Mouse (Mus musculus) forebrain, embryonic 12.5 days (tissue): Measurements from ENCODE around the gene Gatm. TPM values are rescaled to one million over a fixed set of nuclear protein-coding genes. Genes with fewer than 3 reads are reported as not detected.

Source experiments
- ATAC-seq: fragments of 200-750 bp; cut with Nextera tagmentation; 2 replicates; pipeline ENCODE4 v1.8.0; 2017; ENCODE audit warnings: moderate TSS enrichment; ENCODE audit not compliant: low FRiP score
- H3K27ac ChIP-seq: fragments of 300-500 bp; sonication (generic); 2 replicates; pipeline ENCODE4 v1.5.1; 2016; ENCODE audit warnings: mild to moderate bottlenecking
- H3K27me3 ChIP-seq: fragments of 300-500 bp; sonication (generic); 2 replicates; pipeline ENCODE4 v1.6.1; 2016; ENCODE audit warnings: mild to moderate bottlenecking
- H3K36me3 ChIP-seq: fragments of 300-500 bp; sonication (generic); replicated peaks from 2 replicates; pipeline ENCODE4 v1.6.1; 2016; ENCODE audit warnings: mild to moderate bottlenecking
- H3K4me1 ChIP-seq: fragments of 300-500 bp; sonication (generic); 2 replicates; pipeline ENCODE4 v1.6.1; 2016
- H3K4me2 ChIP-seq: fragments of 300-500 bp; sonication (generic); 2 replicates; pipeline ENCODE4 v1.6.1; 2016; ENCODE audit warnings: mild to moderate bottlenecking, moderate library complexity
- H3K4me3 ChIP-seq: fragments of 300-500 bp; sonication (generic); replicated peaks from 2 replicates; pipeline ENCODE4 v1.5.1; 2016; ENCODE audit warnings: mild to moderate bottlenecking
- H3K9ac ChIP-seq: fragments of 300-500 bp; sonication (generic); 2 replicates; pipeline ENCODE4 v1.6.1; 2016; ENCODE audit warnings: mild to moderate bottlenecking
- H3K9me3 ChIP-seq: fragments of 300-500 bp; sonication (generic); 2 replicates; pipeline ENCODE4 v1.6.1; 2016
- WGBS: fragments of 180-500 bp; shearing (Covaris S2); methylation state at CpG from one replicate; pipeline ENCODE4 v1.1.7; 2016; 5-methylcytosine and 5-hydroxymethylcytosine counted together
- polyA plus RNA-seq: library from polyadenylated mRNA; unstranded; fragments of >200 nt; fragmentation: Nextera tagmentation; extraction: Ambion mirVana; gene quantifications from 2 replicates; pipeline ENCODE4 v1.2.1, GENCODE M21; 2016

Gene Gatm
- 16.8 and 17.7 TPM in 2 replicates for polyA plus RNA-seq

DNA sequence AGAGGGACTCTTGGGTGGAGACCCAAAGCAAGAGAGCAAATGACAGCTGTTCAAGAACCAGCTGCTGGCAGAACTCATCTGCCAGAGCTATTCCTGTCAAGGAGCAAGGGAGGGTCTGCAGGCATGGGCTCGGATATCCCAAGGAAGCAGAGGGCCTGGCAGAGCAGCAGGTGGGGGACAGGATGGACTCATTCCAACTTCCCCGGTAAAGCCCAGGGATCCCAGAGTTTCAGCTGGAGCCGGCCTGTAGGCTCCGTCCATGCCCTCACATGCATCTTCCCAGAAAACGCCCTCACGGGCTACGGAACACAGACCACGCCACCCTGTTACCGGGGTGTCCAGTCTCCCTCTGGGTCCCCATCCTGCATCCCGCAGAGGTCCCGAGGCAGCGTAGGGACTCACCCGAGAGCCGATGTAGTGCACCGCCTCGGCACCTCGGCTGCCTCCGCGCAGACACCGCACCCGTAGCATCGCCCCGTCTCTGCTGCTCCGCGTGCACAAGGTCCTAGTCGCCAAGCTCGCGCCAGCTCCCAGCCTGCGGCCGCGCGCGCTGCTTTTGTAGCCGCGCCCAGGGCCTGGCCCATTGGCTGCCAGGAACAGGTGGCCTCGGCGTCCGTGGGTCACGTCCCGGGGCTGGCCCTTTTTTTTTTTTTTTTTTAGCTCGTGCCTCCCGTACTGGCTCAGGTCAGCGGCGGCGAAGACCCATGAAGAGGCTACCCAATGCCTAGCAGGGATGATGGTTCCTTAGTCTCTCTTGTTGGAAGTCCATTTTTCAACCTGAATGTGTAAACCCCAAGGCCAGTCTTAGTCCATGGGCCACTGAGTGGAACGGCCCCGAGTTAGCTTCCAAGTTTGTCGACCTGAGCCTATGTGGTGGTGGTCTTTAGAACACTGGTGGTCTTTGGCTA is at the start of gene Gatm:
Gatm (minus strand) TSS at position 558 of the 908 bp plus-strand sequence.
- ATAC-seq: peak; percentile 97
- no peaks in the 10 kb centered on the region for H3K36me3 ChIP-seq
- 0 out of 2 replicates have a peak, but pooled peaks cover 3% of the 10 kb centered on the region for H3K4me1 ChIP-seq
- H3K9ac ChIP-seq: peak within 1 kb of the TSS; percentile 63
- H3K4me2 ChIP-seq: peak within 1 kb of the TSS; percentile 82
- peak within 1 kb of the TSS; percentile 56 for H3K4me3 ChIP-seq
- WGBS: 3% methylated on average over 48 of the region's 48 CpGs
- no peak within 1 kb of the TSS for H3K27ac ChIP-seq
- H3K9me3 ChIP-seq: no peaks in the 10 kb centered on the region
- H3K27me3 ChIP-seq: peaks cover 13% of the 10 kb centered on the region

DNA sequence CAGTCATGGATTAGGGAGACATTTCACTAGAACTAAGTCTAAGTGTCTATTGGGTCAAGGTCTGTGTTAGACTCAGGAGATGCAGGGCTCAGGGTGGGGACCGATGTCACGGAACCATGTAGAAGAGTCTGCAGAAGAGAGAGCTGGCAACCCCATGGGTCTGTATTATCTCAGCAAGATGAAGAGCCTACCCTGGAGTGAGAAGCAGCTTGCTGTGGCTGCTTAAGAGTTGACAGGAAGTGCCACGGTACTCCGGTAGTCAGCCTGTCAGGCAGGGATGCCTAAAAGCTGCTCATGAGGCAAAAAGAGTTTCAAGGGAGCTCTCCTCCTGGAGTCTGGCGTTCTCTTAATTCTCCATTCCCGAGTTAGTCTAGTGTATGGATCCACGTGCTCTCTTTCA is 48.7 kb upstream of the Gatm start:
- WGBS: 87% methylated on average over 7 of the region's 7 CpGs
- Histone ChIP-seq H3K27ac (no peak overlapping the region), H3K27me3 (no peaks in the 10 kb centered on the region), H3K4me1 (no peaks in the 10 kb centered on the region), H3K9me3 (no peaks in the 10 kb centered on the region), H3K36me3 (no peaks in the 10 kb centered on the region), H3K4me2 (no peak overlapping the region), H3K4me3 (no peak overlapping the region), H3K9ac (no peak overlapping the region)
- ATAC-seq: no peak

DNA sequence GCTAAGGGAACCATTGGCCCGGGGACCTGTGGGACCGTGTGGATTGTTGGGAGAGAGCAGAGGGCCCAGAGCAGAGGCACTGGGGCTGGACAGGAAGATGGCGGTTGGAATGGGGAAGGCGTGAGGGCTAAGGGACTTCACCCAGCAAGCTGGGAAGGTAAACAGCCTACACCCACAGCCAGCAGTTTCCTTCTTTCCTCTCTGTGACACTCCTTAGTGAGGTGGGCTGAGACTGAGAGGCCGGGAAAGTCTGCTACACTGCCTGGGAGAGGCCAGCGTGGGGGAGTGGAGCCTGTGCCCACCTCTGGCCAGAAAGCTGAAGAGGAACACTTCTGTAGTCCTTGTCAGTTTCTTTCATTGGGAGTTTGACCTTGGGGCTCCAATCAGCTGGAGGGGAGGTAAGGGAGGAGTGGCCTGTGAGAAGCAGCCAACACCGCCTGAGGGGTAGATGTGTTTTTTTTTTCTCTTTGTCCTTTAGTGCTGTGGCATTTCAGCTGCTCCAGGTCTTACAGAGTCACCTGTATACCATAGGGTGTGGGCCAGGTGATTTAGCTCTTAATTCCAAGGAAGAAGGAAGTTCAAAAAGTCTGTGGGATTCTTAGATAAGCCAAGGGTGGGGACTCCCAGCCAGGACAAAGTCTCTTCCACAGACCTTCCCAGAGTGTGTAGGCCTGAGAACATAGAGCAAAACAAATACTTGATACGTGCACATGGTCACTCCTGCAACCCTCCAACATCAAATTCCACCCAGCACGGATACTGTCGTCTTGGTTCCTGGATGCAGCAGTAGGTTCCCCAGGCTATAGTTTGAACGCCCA is 46.8 kb upstream of the Gatm start:
- Histone ChIP-seq H3K27ac (no peak overlapping the region), H3K36me3 (no peaks in the 10 kb centered on the region), H3K27me3 (no peaks in the 10 kb centered on the region), H3K4me2 (no peak overlapping the region), H3K4me1 (no peaks in the 10 kb centered on the region), H3K4me3 (no peak overlapping the region), H3K9me3 (no peaks in the 10 kb centered on the region), H3K9ac (no peak overlapping the region)
- no peak for ATAC-seq
- WGBS: 89% methylated on average over 11 of the region's 11 CpGs

DNA sequence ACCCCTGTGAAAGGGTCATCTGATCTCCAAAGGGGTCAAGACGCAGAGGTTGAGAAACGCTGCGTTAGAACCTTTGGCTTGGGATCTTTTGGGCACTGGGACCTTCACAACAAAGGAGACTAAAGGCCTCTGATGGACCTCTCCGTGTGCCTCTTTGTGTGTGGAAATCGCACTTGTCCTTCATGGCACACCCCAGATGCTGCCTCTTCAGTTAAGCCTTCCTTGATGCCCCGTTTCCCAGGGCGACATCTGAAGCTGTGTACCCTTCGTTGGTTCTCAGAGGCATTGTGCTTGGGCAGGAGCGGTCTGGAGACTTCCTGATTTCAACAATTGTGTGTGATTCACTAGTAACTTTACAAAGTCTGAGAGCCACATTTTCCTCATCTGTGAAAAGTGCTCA is 45.7 kb upstream of the Gatm start:
- H3K27ac ChIP-seq: no peak overlapping the region
- 72% methylated on average over 9 of the region's 9 CpGs for WGBS
- no peak for ATAC-seq

DNA sequence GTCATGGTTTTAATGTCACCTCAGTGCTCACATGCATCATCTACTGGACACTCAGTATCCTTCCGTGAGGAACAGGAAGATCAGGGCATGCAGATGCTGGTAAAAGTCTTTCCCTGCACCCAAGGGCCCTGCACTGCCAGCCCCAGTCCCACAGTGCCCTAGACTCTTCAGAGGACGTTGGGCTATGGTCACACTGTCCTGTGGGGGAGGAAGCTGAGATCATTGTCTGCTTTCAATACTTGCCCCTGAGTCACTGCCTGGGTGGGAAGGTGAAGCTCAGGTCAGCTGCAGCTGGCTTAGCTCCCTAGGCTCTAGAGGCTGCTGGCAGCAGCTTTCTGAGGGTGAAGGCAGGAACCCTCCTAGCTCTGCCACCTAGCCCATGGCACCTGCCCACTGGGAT is 44.9 kb upstream of the Gatm start:
- WGBS: 70% methylated on average over 2 of the region's 2 CpGs
- no peak for ATAC-seq
- Histone ChIP-seq H3K9ac (no peak overlapping the region), H3K9me3 (no peaks in the 10 kb centered on the region), H3K27ac (no peak overlapping the region), H3K4me3 (no peak overlapping the region), H3K4me2 (no peak overlapping the region), H3K27me3 (no peaks in the 10 kb centered on the region), H3K36me3 (no peaks in the 10 kb centered on the region), H3K4me1 (no peaks in the 10 kb centered on the region)

More for the DNA sequence above, 45.7 kb upstream of the Gatm start:
- Histone ChIP-seq H3K4me3 (no peak overlapping the region), H3K4me1 (no peaks in the 10 kb centered on the region), H3K9ac (no peak overlapping the region), H3K4me2 (no peak overlapping the region), H3K9me3 (no peaks in the 10 kb centered on the region), H3K27me3 (no peaks in the 10 kb centered on the region), H3K36me3 (no peaks in the 10 kb centered on the region)

DNA sequence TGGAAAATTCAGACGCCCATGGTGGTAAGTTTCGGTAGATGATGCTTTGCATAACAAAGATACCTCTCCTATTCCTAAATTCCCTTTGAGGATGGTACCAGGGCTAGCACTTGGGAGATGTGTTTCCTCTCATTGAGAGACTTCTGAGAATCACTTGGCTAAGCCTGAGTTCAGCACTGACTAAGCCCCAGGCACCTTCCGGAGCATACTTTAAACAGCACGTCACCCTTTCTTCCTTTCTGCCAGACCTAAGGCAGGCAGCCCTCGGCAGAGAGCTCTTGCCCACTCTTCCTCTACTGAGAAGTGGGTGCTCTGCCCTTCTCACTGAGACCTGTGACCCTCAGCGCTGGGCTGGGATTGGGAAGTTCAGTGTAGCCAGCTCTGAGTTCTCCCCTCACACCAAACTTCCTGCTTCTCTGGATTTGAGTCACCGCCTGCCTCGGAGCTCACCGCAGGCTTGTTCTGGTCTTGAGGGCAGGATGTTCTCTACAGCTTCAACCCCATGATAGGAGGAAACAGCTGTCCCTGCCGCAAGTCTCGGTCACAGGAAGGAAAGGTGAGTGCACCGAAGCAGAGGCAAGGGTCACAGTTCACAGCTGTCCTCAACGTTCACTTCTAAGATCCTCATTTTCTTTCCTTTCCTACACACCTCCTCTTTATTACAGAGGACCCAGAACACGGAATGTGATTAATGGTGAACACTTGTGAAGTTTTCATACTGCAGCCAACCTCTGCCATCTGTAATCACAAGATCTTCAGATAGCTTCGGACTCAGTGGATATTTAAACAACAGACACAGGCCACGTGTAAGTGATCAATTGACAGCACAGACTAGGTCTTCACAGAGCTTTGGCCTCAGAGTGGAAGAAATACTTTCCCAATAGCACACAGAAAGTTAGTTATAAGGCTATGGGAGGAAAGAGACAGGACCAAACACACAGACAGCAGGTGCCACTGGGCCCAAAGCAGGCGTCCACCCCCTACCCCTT is 41.3 kb upstream of the Gatm start:
- H3K4me2 ChIP-seq: no peak overlapping the region
- H3K4me3 ChIP-seq: no peak overlapping the region
- WGBS: 74% methylated on average over 17 of the region's 17 CpGs
- no peak for ATAC-seq
- H3K27me3 ChIP-seq: no peaks in the 10 kb centered on the region
- H3K9ac ChIP-seq: no peak overlapping the region
- H3K9me3 ChIP-seq: no peaks in the 10 kb centered on the region
- no peaks in the 10 kb centered on the region for H3K36me3 ChIP-seq
- H3K27ac ChIP-seq: no peak overlapping the region
- no peaks in the 10 kb centered on the region for H3K4me1 ChIP-seq

DNA sequence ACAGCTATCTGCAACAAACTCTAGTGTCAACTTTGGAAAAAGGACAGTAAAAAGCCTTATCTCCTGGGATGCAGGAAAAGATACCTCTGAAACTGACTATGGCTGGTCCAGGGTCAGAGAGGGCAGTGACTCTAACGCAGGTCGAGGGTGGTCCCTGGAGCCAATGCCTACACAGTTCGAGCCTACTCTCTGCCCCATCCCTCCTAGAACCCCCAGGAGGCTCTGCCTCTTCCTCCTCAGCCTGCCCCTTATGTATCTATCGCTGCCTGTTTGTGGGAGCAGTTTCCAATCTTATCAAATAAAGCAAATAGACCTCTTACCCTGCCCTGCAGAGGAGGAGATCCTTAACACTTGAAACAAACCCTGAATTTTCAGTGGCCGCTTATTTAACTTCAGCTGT is 27.6 kb upstream of the Gatm start:
- Histone ChIP-seq H3K4me1 (no peaks in the 10 kb centered on the region), H3K36me3 (0 out of 2 replicates have a peak, but pooled peaks cover 5% of the 10 kb centered on the region), H3K4me3 (no peak overlapping the region), H3K4me2 (no peak overlapping the region), H3K9me3 (no peaks in the 10 kb centered on the region), H3K27ac (no peak overlapping the region), H3K27me3 (peaks cover 9% of the 10 kb centered on the region), H3K9ac (no peak overlapping the region)
- 56% methylated on average over 5 of the region's 5 CpGs for WGBS
- ATAC-seq: no peak

DNA sequence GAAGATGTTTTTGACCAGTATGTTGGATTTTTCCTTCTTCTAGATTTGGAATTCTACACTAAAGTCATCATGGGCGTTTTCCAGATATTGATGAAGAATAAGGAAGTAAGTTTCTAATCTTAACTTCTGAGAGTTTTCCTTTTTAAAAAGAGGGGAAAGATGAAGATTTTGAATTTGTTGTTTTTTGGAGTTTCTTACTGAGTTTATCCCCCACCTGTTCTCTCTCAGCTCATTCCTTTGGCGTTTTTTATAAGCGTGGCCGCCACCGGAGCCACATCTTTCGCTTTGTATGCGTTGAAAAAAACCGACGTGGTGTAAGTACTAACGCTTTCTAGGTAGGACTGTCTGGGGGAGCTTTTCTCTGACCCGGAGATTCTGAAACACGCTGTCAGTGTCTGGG is 26.9 kb upstream of the Gatm start:
- H3K4me2 ChIP-seq: peak overlapping the region; percentile 74
- peaks cover 12% of the 10 kb centered on the region for H3K36me3 ChIP-seq
- H3K4me3 ChIP-seq: peak overlapping the region; percentile 41
- H3K27me3 ChIP-seq: peaks cover 9% of the 10 kb centered on the region
- no peak for ATAC-seq
- H3K27ac ChIP-seq: no peak overlapping the region
- H3K9ac ChIP-seq: peak overlapping the region; percentile 53
- H3K9me3 ChIP-seq: no peaks in the 10 kb centered on the region
- WGBS: 33% methylated on average over 12 of the region's 12 CpGs
- no peaks in the 10 kb centered on the region for H3K4me1 ChIP-seq

DNA sequence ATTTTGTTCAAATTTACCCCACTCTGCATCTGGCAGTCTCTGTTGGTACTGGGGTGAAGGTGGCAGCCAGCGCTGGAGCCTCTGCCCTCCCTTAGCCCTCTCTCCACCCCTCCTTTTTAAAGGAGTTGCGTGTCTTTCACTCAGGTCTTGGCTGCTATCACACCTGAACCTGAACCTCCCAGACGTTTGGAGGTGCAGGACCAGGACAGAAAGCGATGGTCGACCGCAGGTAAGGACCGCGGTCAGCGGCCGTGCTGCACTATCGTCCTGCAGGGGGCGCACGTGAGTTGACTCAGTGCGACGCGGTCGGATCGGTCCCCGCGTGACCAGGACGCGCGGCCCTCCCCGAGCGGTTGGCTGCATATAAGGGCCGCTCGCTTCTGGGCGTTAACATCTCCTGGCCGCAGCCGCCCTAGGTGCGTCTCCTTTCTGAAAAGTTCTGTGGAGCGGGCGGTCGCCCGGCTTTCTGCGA is 26.5 kb upstream of the Gatm start:
- Histone ChIP-seq H3K9me3 (no peaks in the 10 kb centered on the region), H3K9ac (peak overlapping the region; percentile 53), H3K27ac (no peak overlapping the region), H3K4me1 (0 out of 2 replicates have a peak, but pooled peaks cover under 1% of the 10 kb centered on the region), H3K36me3 (peaks cover 16% of the 10 kb centered on the region), H3K4me2 (peak overlapping the region; percentile 74), H3K4me3 (peak overlapping the region; percentile 41), H3K27me3 (peaks cover 9% of the 10 kb centered on the region)
- ATAC-seq: peak; percentile 82; the same call in 1 of the 2 replicates
- 2% methylated on average over 36 of the region's 36 CpGs for WGBS

DNA sequence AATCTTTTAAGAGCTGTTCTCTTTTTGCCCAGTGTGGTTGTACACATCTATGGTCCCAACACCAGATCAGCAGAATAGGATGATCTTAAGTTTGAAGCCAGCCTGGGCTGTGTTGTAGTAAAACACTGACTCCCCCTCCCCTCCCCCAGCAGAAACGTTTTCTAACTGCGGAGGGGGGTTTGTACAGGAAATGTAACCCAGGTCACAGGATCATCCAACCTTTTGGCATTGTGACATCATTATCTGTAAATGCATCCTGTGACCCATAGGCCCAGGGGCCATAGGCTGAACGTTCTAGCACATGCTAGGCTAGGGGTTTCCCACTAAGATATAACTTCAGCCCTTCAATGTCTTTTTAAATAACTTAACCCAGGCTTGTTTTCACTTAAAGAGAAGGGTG is 25.6 kb upstream of the Gatm start, which contains the start of gene AA467197:
AA467197 (plus strand) TSS at position 301 of the 400 bp plus-strand sequence.
- Histone ChIP-seq H3K9ac (peak within 1 kb of the TSS; percentile 53), H3K27ac (no peak within 1 kb of the TSS), H3K36me3 (peaks cover 19% of the 10 kb centered on the region), H3K4me1 (peaks cover 9% of the 10 kb centered on the region), H3K4me2 (peak within 1 kb of the TSS; percentile 74), H3K4me3 (peak within 1 kb of the TSS; percentile 41), H3K9me3 (no peaks in the 10 kb centered on the region), H3K27me3 (peaks cover 9% of the 10 kb centered on the region)
- WGBS: 63% methylated on average over 3 of the region's 3 CpGs
- ATAC-seq: no peak

DNA sequence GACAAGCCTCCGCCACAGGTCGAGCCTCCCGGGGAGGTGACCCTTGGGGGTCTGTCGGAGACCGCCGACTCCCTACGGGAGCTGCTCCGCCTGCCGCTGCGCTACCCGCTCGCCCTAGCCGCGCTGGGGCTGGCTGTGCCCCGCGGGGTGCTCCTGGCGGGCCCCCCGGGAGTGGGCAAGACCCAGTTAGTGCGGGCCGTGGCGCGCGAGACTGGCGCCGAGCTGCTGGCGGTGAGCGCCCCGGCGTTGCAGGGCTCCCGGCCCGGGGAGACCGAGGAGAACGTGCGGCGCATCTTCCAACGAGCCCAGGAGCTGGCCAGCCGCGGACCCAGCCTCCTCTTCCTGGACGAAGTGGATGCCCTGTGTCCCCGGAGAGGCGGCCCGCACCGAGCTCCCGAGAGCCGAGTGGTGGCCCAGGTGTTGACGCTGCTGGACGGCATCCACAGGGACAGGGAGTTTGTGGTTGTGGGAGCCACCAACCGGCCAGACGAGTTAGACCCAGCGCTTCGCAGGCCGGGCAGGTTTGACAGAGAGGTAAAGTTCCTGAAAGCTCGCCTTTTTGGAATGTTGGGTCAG is 20.2 kb upstream of the Gatm start:
- Histone ChIP-seq H3K36me3 (peaks cover 19% of the 10 kb centered on the region), H3K9ac (peak overlapping the region; percentile 94), H3K4me3 (peak overlapping the region; percentile 97), H3K9me3 (no peaks in the 10 kb centered on the region), H3K4me2 (peak overlapping the region; percentile 95), H3K27ac (no peak overlapping the region), H3K4me1 (peaks cover 14% of the 10 kb centered on the region), H3K27me3 (no peaks in the 10 kb centered on the region)
- under 1% methylated on average over 45 of the region's 53 CpGs for WGBS
- ATAC-seq: peak; percentile 56
